Mouse (Mus musculus) adrenal gland, postnatal 36 days (tissue): Measurements from ENCODE around the gene Espn. TPM values are rescaled to one million over a fixed set of nuclear protein-coding genes. Genes with fewer than 3 reads are reported as not detected.

ENCODE experiments used
- DNase-seq, 2 experiments: peaks; one replicate each; pipeline ENCODE4 v3.0.0; 2021; ENCODE audit warnings: mixed read lengths in 1 of 2
- total RNA-seq, 2 experiments: library from RNA; stranded (reverse); gene quantifications; 2 replicates each; pipeline ENCODE4 v1.2.3; 2021

Espn gene
- total RNA-seq, 2 experiments from 2014 or later: 1.2 to 1.5 TPM

- DNase-seq: peak; percentile 71 to 80
Observed at GRCm38 (mm10) chr4:152178344-152178864, 26.2 kb upstream of the Espn start.

- peak; percentile 94 to 97 for DNase-seq
Observed at GRCm38 (mm10) chr4:152177537-152178343, 25.6 kb upstream of the Espn start, which contains the start of gene Acot7. Acot7 (plus strand) TSS chr4:152178134.

GRCm38 (mm10) chr4:152177174-152177536 lies 25.0 kb upstream of the Espn start:
- no peak for DNase-seq

GRCm38 (mm10) chr4:152176638-152177037 lies 24.5 kb upstream of the Espn start:
- DNase-seq: no peak

GRCm38 (mm10) chr4:152173956-152174355 lies 21.8 kb upstream of the Espn start:
- no peak for DNase-seq

- peak; percentile 80 to 83 for DNase-seq
Observed at GRCm38 (mm10) chr4:152173041-152173440, 20.9 kb upstream of the Espn start.

- no peak for DNase-seq
Observed at GRCm38 (mm10) chr4:152171543-152171942, 19.4 kb upstream of the Espn start.

- DNase-seq: no peak
Observed at GRCm38 (mm10) chr4:152170286-152170685, 18.1 kb upstream of the Espn start.

- DNase-seq: no peak
Observed at GRCm38 (mm10) chr4:152169103-152169502, 16.9 kb upstream of the Espn start.

GRCm38 (mm10) chr4:152168052-152168451 lies 15.9 kb upstream of the Espn start:
- DNase-seq: no peak

- DNase-seq: peak; percentile 73 to 85
Observed at GRCm38 (mm10) chr4:152165036-152165931, 13.1 kb upstream of the Espn start.

GRCm38 (mm10) chr4:152162748-152163147 lies 10.6 kb upstream of the Espn start:
- DNase-seq: no peak

- no peak for DNase-seq
Observed at GRCm38 (mm10) chr4:152161601-152162000, 9.4 kb upstream of the Espn start.

GRCm38 (mm10) chr4:152160748-152161147 lies 8.6 kb upstream of the Espn start:
- no peak for DNase-seq

- peak in 1 of 2 experiments; percentile 17 for DNase-seq
Observed at GRCm38 (mm10) chr4:152159285-152159678, 7.1 kb upstream of the Espn start.

- DNase-seq: peak in 1 of 2 experiments; percentile 39
Observed at GRCm38 (mm10) chr4:152158585-152159284, 6.6 kb upstream of the Espn start, which contains the start of gene Hes2. Hes2 (plus strand) TSS chr4:152158867.

GRCm38 (mm10) chr4:152157779-152158584 lies 5.8 kb upstream of the Espn start:
- DNase-seq: no peak

- no peak for DNase-seq
Observed at GRCm38 (mm10) chr4:152155019-152155418, 2.8 kb upstream of the Espn start.

- DNase-seq: peak; percentile 85 to 88
Observed at GRCm38 (mm10) chr4:152153771-152154177, 1.6 kb upstream of the Espn start.

GRCm38 (mm10) chr4:152151451-152151965 lies 663 bp downstream of the Espn start:
- DNase-seq: no peak

- DNase-seq: no peak
Observed at GRCm38 (mm10) chr4:152150546-152150945, 1.6 kb downstream of the Espn start.
